Mouse (Mus musculus) E14TG2a.4 (cell line): ENCODE measurements around the gene Lypd3.
A peak's percentile ranks its signal among the peaks of the same experiment; 100 is the strongest.

Source experiments
- H3K27me3 ChIP-seq: 2 replicates; pipeline ENCODE4 v1.6.1; 2014; ENCODE audit warnings: low read length, control low read depth; ENCODE audit not compliant: insufficient read depth
- H3K36me3 ChIP-seq: 2 replicates; pipeline ENCODE4 v1.6.1; 2014; ENCODE audit warnings: low read length, control low read depth; ENCODE audit not compliant: insufficient read depth
- H3K4me1 ChIP-seq: replicated peaks from 2 replicates; pipeline ENCODE4 v1.6.1; 2014; ENCODE audit warnings: low read depth, low read length, control low read depth
- H3K4me3 ChIP-seq: replicated peaks from 2 replicates; pipeline ENCODE4 v1.5.1; 2014; ENCODE audit warnings: mild to moderate bottlenecking, low read length
- H3K9me3 ChIP-seq: 2 replicates; pipeline ENCODE4 v1.6.1; 2014; ENCODE audit warnings: low read length, control low read depth
- CTCF ChIP-seq: conservative IDR thresholded peaks from 2 replicates; pipeline ENCODE4 v1.5.1; 2014; ENCODE audit warnings: low read length
- NANOG ChIP-seq: IDR thresholded peaks from 2 replicates; pipeline ENCODE4 v1.6.1; 2014; ENCODE audit warnings: borderline replicate concordance, low read length, mixed read lengths
- POU5F1 ChIP-seq: IDR thresholded peaks from 2 replicates; pipeline ENCODE4 v1.6.1; 2014; ENCODE audit warnings: low read length, borderline replicate concordance

The Lypd3 gene

GRCm38 (mm10) chr7:24622967-24623366, 13.4 kb upstream of the Lypd3 start:
- peak; percentile 50 for TF ChIP-seq CTCF
- TF ChIP-seq POU5F1 = no peak
- no peak for TF ChIP-seq NANOG
- Histone ChIP-seq H3K36me3 (no peaks in the 10 kb centered on the region), H3K4me1 (peaks cover 38% of the 10 kb centered on the region), H3K4me3 (no peak overlapping the region), H3K27me3 (peaks cover 11% of the 10 kb centered on the region; the same call in 1 of the 2 replicates), H3K9me3 (peaks cover 9% of the 10 kb centered on the region)

- H3K9me3 ChIP-seq = peaks cover 10% of the 10 kb centered on the region
- H3K36me3 ChIP-seq = no peaks in the 10 kb centered on the region
- H3K4me3 ChIP-seq = peak overlapping the region; percentile 61
- peaks cover 47% of the 10 kb centered on the region for H3K4me1 ChIP-seq
- no peak for TF ChIP-seq NANOG
- no peak for TF ChIP-seq POU5F1
- no peak for TF ChIP-seq CTCF
- H3K27me3 ChIP-seq = peaks cover 4% of the 10 kb centered on the region; the same call in 1 of the 2 replicates
Observed at GRCm38 (mm10) chr7:24628685-24629610, 7.4 kb upstream of the Lypd3 start.

- peaks cover 47% of the 10 kb centered on the region for H3K4me1 ChIP-seq
- no peak overlapping the region for H3K4me3 ChIP-seq
- no peak for TF ChIP-seq NANOG
- TF ChIP-seq POU5F1 = no peak
- no peaks in the 10 kb centered on the region for H3K36me3 ChIP-seq
- peaks cover 5% of the 10 kb centered on the region; the same call in 1 of the 2 replicates for H3K27me3 ChIP-seq
- peaks cover 17% of the 10 kb centered on the region for H3K9me3 ChIP-seq
Observed at GRCm38 (mm10) chr7:24629672-24630071, 6.7 kb upstream of the Lypd3 start.

- Histone ChIP-seq H3K27me3 (peaks cover 8% of the 10 kb centered on the region; the same call in 1 of the 2 replicates), H3K9me3 (peaks cover 21% of the 10 kb centered on the region), H3K4me3 (no peak overlapping the region), H3K4me1 (peaks cover 47% of the 10 kb centered on the region), H3K36me3 (no peaks in the 10 kb centered on the region)
- TF ChIP-seq NANOG (no peak), POU5F1 (no peak), CTCF (no peak)
Observed at GRCm38 (mm10) chr7:24630116-24630880, 6.1 kb upstream of the Lypd3 start.

- Histone ChIP-seq H3K4me3 (peak overlapping the region; percentile 71), H3K36me3 (no peaks in the 10 kb centered on the region), H3K27me3 (peaks cover 61% of the 10 kb centered on the region), H3K4me1 (peaks cover 41% of the 10 kb centered on the region), H3K9me3 (peaks cover 21% of the 10 kb centered on the region)
- TF ChIP-seq NANOG (no peak), POU5F1 (no peak), CTCF (no peak)
Observed at GRCm38 (mm10) chr7:24637046-24637445, 696 bp downstream of the Lypd3 start.

GRCm38 (mm10) chr7:24638026-24638856, 1.9 kb downstream of the Lypd3 start:
- Histone ChIP-seq H3K4me3 (peak overlapping the region; percentile 73), H3K27me3 (peaks cover 61% of the 10 kb centered on the region), H3K9me3 (peaks cover 15% of the 10 kb centered on the region), H3K36me3 (no peaks in the 10 kb centered on the region), H3K4me1 (peaks cover 41% of the 10 kb centered on the region)
- TF ChIP-seq CTCF (no peak), POU5F1 (no peak), NANOG (no peak)

- Histone ChIP-seq H3K27me3 (peaks cover 56% of the 10 kb centered on the region), H3K9me3 (no peaks in the 10 kb centered on the region), H3K36me3 (no peaks in the 10 kb centered on the region), H3K4me3 (no peak overlapping the region; the same call in 1 of the 2 replicates), H3K4me1 (peaks cover 41% of the 10 kb centered on the region)
- no peak for TF ChIP-seq NANOG
- TF ChIP-seq CTCF = no peak
- no peak for TF ChIP-seq POU5F1
Observed at GRCm38 (mm10) chr7:24640450-24640849, 4.1 kb downstream of the Lypd3 start.
